23 mouse cellular contexts compared by ENCODE assay signal in the genomic region with DNA sequence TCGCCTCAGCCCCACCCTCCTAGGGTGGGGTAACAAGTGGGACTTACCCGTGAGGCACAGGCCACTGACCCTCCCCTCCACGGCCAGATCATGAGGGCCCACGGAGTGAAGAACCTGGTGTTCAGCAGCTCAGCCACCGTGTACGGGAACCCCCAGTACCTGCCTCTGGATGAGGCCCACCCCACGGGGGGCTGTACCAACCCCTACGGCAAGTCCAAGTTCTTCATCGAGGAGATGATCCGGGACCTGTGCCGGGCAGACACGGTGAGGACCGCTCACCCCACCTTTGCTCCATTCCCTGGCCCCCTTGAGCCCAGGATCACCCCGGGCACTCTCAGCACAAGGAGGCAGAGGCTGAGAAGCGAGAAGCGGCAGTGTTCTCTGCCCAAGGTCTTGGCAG.
"Had no signal": no experiment of that assay in that cellular context is flagged by ENCODE, and none has a peak within 500 bp of the region (broad histone marks: within the 10 kb centered on the region; RNA-seq: fewer than 3 reads in every experiment).

No protein-coding gene starts in this region.

- H3K9ac ChIP-seq: limb, embryonic 13.5 days; liver, embryonic 14.5 days; liver, postnatal 0 days; lung, embryonic 14.5 days; midbrain, embryonic 15.5 days; neural tube, embryonic 13.5 days; stomach, embryonic 15.5 days had no signal

- H3K9me3 ChIP-seq: limb, embryonic 10.5 days; limb, embryonic 13.5 days; midbrain, embryonic 15.5 days; neural tube, embryonic 13.5 days; stomach, embryonic 15.5 days had no signal

- H3K4me3 ChIP-seq: layer of hippocampus, adult 2 months; limb, embryonic 10.5 days; limb, embryonic 13.5 days; midbrain, embryonic 15.5 days; myocyte; neural tube, embryonic 13.5 days; stomach, embryonic 15.5 days had no signal

- DNase-seq: kidney, adult 2 months; kidney, postnatal 25 days; layer of hippocampus, adult 9-11 months; liver; lung, embryonic 14.5 days; retina, postnatal 1 day; right cerebral cortex, postnatal 25 days; spleen, adult 18-20 months; thymus, adult 2 months; thymus, postnatal 14 days; thymus, postnatal 4 days had no signal

- H3K27ac ChIP-seq: kidney, postnatal 0 days; layer of hippocampus, adult 2 months; limb, embryonic 10.5 days; limb, embryonic 13.5 days; liver, embryonic 14.5 days; macrophage; midbrain, embryonic 15.5 days; neural tube, embryonic 13.5 days; stomach, embryonic 15.5 days had no signal

- H3K4me2 ChIP-seq: limb, embryonic 13.5 days; lung, embryonic 14.5 days; midbrain, embryonic 15.5 days; neural tube, embryonic 13.5 days; stomach, embryonic 15.5 days had no signal

- H3K27me3 ChIP-seq: limb, embryonic 13.5 days; midbrain, embryonic 15.5 days; neural tube, embryonic 13.5 days; stomach, embryonic 15.5 days had no signal

- ATAC-seq: liver, postnatal 0 days; lung, postnatal 0 days; midbrain, embryonic 15.5 days had no signal
